Mouse (Mus musculus) kidney, adult 2 months (tissue): Measurements from ENCODE around the gene Scarb1. TPM values are rescaled to one million over a fixed set of nuclear protein-coding genes. Genes with fewer than 3 reads are reported as not detected.
A peak's percentile ranks its signal among the peaks of the same experiment; 100 is the strongest.

Experiments used
- DNase-seq: peaks from one replicate; pipeline ENCODE4 v3.0.0; 2021
- H3K27ac ChIP-seq: fragments of 200-500 bp; 2 replicates; pipeline ENCODE4 v1.5.1; 2012; ENCODE audit warnings: low read depth, low read length, control low read depth, inconsistent platforms; ENCODE audit not compliant: insufficient read depth
- H3K27me3 ChIP-seq: fragments of 200-500 bp; replicated peaks from 2 replicates; pipeline ENCODE4 v1.6.1; 2012; ENCODE audit warnings: mild to moderate bottlenecking, moderate library complexity, low read length, inconsistent platforms; ENCODE audit not compliant: control insufficient read depth, insufficient read depth
- H3K36me3 ChIP-seq: fragments of 200-500 bp; 2 replicates; pipeline ENCODE4 v1.6.1; 2012; ENCODE audit warnings: mild to moderate bottlenecking, moderate library complexity, low read length, inconsistent platforms; ENCODE audit not compliant: control insufficient read depth, insufficient read depth
- H3K4me1 ChIP-seq: fragments of 200-500 bp; 2 replicates; pipeline ENCODE4 v1.6.1; 2011; ENCODE audit warnings: low read length; ENCODE audit not compliant: control insufficient read depth, insufficient read depth
- H3K4me3 ChIP-seq: fragments of 200-500 bp; 2 replicates; pipeline ENCODE4 v1.5.1; 2011; ENCODE audit warnings: mild to moderate bottlenecking, low read depth, low read length, control low read depth; ENCODE audit not compliant: insufficient read depth
- CTCF ChIP-seq: fragments of 200-500 bp; conservative IDR thresholded peaks from 2 replicates; pipeline ENCODE4 v1.5.1; 2011; ENCODE audit warnings: low read depth, mild to moderate bottlenecking, control low read depth, low read length, moderate library complexity, mixed read lengths; ENCODE audit not compliant: insufficient read depth, insufficient read length
- POLR2A ChIP-seq: fragments of 200-500 bp; IDR thresholded peaks from one replicate; pipeline ENCODE4 v1.6.1; 2011; ENCODE audit warnings: low read depth, low read length, control low read depth
- WGBS: fragments of 180-500 bp; shearing (Covaris S2); methylation state at CpG from one replicate; pipeline ENCODE4 v1.1.7; 2018; 5-methylcytosine and 5-hydroxymethylcytosine counted together
- polyA plus RNA-seq: library from polyadenylated mRNA; depleted of rRNA; stranded (reverse); fragments of >200 nt; gene quantifications from 2 replicates; pipeline ENCODE4 v1.2.3, GENCODE M21; 2012

The Scarb1 gene
- polyA plus RNA-seq, 1 experiment: 35.5 TPM

GRCm38 (mm10) chr5:125339851-125340531 lies 903 bp downstream of the Scarb1 start:
- DNase-seq: peak; percentile 30
- 15% methylated on average over 25 of the region's 25 CpGs for WGBS
- H3K4me3 ChIP-seq: peak overlapping the region; percentile 96
- H3K4me1 ChIP-seq: no peaks in the 10 kb centered on the region
- peak overlapping the region; percentile 27 for H3K27ac ChIP-seq
- H3K36me3 ChIP-seq: no peaks in the 10 kb centered on the region
- no peak for TF ChIP-seq POLR2A
- TF ChIP-seq CTCF: no peak
- H3K27me3 ChIP-seq: no peaks in the 10 kb centered on the region

- TF ChIP-seq CTCF (no peak), POLR2A (no peak)
- H3K4me3 ChIP-seq: peak overlapping the region; percentile 96
- no peaks in the 10 kb centered on the region for H3K4me1 ChIP-seq
- WGBS: 43% methylated on average over 18 of the region's 18 CpGs
- no peaks in the 10 kb centered on the region for H3K36me3 ChIP-seq
- peak overlapping the region; percentile 27; the same call in 1 of the 2 replicates for H3K27ac ChIP-seq
- H3K27me3 ChIP-seq: no peaks in the 10 kb centered on the region
- peak; percentile 68 for DNase-seq
These were observed 1.7 kb downstream of the Scarb1 start for GRCm38 (mm10) chr5:125339108-125339751.

GRCm38 (mm10) chr5:125337526-125337925 lies 3.4 kb downstream of the Scarb1 start:
- Histone ChIP-seq H3K27ac (no peak overlapping the region), H3K27me3 (no peaks in the 10 kb centered on the region), H3K4me1 (0 out of 2 replicates have a peak, but pooled peaks cover 3% of the 10 kb centered on the region), H3K36me3 (no peaks in the 10 kb centered on the region), H3K4me3 (no peak overlapping the region)
- no peak for TF ChIP-seq POLR2A
- no peak for TF ChIP-seq CTCF
- WGBS: 81% methylated on average over 7 of the region's 7 CpGs
- DNase-seq: peak; percentile 41

- Histone ChIP-seq H3K27me3 (no peaks in the 10 kb centered on the region), H3K4me3 (no peak overlapping the region), H3K27ac (no peak overlapping the region), H3K36me3 (no peaks in the 10 kb centered on the region), H3K4me1 (0 out of 2 replicates have a peak, but pooled peaks cover 3% of the 10 kb centered on the region)
- DNase-seq: no peak
- TF ChIP-seq POLR2A (no peak), CTCF (no peak)
- 58% methylated on average over 9 of the region's 9 CpGs for WGBS
These were observed 3.9 kb downstream of the Scarb1 start for GRCm38 (mm10) chr5:125337012-125337411.

GRCm38 (mm10) chr5:125333009-125333408 lies 7.9 kb downstream of the Scarb1 start:
- H3K4me3 ChIP-seq: no peak overlapping the region
- TF ChIP-seq POLR2A: no peak
- TF ChIP-seq CTCF: no peak
- H3K36me3 ChIP-seq: no peaks in the 10 kb centered on the region
- peak; percentile 51 for DNase-seq
- peak overlapping the region; percentile 26; the same call in 1 of the 2 replicates for H3K27ac ChIP-seq
- H3K4me1 ChIP-seq: peaks cover 6% of the 10 kb centered on the region; the same call in 1 of the 2 replicates
- WGBS: 68% methylated on average over 6 of the region's 6 CpGs
- H3K27me3 ChIP-seq: no peaks in the 10 kb centered on the region

- no peak overlapping the region for H3K27ac ChIP-seq
These were observed 8.6 kb downstream of the Scarb1 start for GRCm38 (mm10) chr5:125332333-125332732.

GRCm38 (mm10) chr5:125331811-125332210 lies 9.1 kb downstream of the Scarb1 start:
- peak overlapping the region; percentile 19; the same call in 1 of the 2 replicates for H3K27ac ChIP-seq
- H3K4me1 ChIP-seq: peaks cover 6% of the 10 kb centered on the region; the same call in 1 of the 2 replicates
- TF ChIP-seq CTCF (no peak), POLR2A (no peak)
- DNase-seq: no peak
- H3K4me3 ChIP-seq: no peak overlapping the region
- no peaks in the 10 kb centered on the region for H3K27me3 ChIP-seq
- H3K36me3 ChIP-seq: no peaks in the 10 kb centered on the region
- WGBS: 59% methylated on average over 3 of the region's 3 CpGs

More at GRCm38 (mm10) chr5:125332333-125332732, 8.6 kb downstream of the Scarb1 start:
- DNase-seq: no peak
- 70% methylated on average over 4 of the region's 4 CpGs for WGBS
- Histone ChIP-seq H3K36me3 (no peaks in the 10 kb centered on the region), H3K4me3 (no peak overlapping the region), H3K4me1 (peaks cover 6% of the 10 kb centered on the region; the same call in 1 of the 2 replicates), H3K27me3 (no peaks in the 10 kb centered on the region)
- TF ChIP-seq POLR2A (no peak), CTCF (no peak)
